Mouse (Mus musculus) testis, adult 2 months (tissue): ENCODE results near the gene Akap12. TPM values are rescaled to one million over a fixed set of nuclear protein-coding genes. Genes with fewer than 3 reads are reported as not detected.

Source experiments
- H3K27ac ChIP-seq: fragments of 200-500 bp; 2 replicates; pipeline ENCODE4 v1.5.1; 2012; ENCODE audit warnings: low read depth, low read length; ENCODE audit not compliant: control insufficient read depth, insufficient read depth
- H3K27me3 ChIP-seq: fragments of 200-500 bp; 2 replicates; pipeline ENCODE4 v1.6.1; 2012; ENCODE audit warnings: mild to moderate bottlenecking, low read length, moderate library complexity; ENCODE audit not compliant: control insufficient read depth, insufficient read depth
- H3K36me3 ChIP-seq: fragments of 200-500 bp; 2 replicates; pipeline ENCODE4 v1.6.1; 2012; ENCODE audit warnings: mild to moderate bottlenecking, low read length; ENCODE audit not compliant: control insufficient read depth, insufficient read depth
- H3K4me1 ChIP-seq: fragments of 200-500 bp; 2 replicates; pipeline ENCODE4 v1.6.1; 2012; ENCODE audit warnings: low read length; ENCODE audit not compliant: control insufficient read depth, insufficient read depth
- H3K4me3 ChIP-seq: fragments of 200-500 bp; 2 replicates; pipeline ENCODE4 v1.5.1; 2012; ENCODE audit warnings: low read depth, mild to moderate bottlenecking, low read length, moderate library complexity, mixed read lengths; ENCODE audit not compliant: control insufficient read depth
- CTCF ChIP-seq: fragments of 200-500 bp; IDR thresholded peaks from 2 replicates; pipeline ENCODE4 v1.5.1; 2012; ENCODE audit warnings: low read depth, mild to moderate bottlenecking, inconsistent platforms, low read length, moderate library complexity; ENCODE audit not compliant: control insufficient read depth, insufficient read depth, insufficient replicate concordance
- POLR2A ChIP-seq: fragments of 200-500 bp; IDR thresholded peaks from 2 replicates; pipeline ENCODE4 v1.6.1; 2012; ENCODE audit warnings: low read depth, mild to moderate bottlenecking, inconsistent platforms, low read length, moderate library complexity; ENCODE audit not compliant: control insufficient read depth
- polyA plus RNA-seq: library from polyadenylated mRNA; depleted of rRNA; stranded (reverse); fragments of >200 nt; gene quantifications from 2 replicates; pipeline ENCODE4 v1.2.3, GENCODE M21; 2012

Gene Akap12
- polyA plus RNA-seq, 1 experiment: 446 TPM

DNA sequence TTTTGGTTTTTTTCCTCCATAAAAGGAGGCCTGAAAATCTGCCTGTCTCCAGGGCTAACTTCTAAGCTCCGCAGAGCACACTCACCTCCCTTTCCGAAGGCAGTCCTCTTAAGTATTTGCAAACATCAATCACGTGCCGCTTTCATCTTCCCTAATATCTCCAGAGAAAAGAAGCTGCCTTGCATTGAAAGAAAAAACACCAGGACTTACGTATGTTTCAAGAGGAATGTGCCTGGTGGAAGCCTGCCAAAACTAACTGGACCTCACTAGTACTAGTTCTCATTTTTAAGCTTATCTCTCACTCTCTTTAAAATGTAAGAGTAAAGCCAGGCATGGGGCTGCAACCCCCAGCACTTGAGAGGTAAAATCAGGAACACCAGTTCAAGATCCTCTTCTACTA is 59.4 kb downstream of the Akap12 start:
- H3K27ac ChIP-seq: no peak overlapping the region
- no peaks in the 10 kb centered on the region; the same call in 1 of the 2 replicates for H3K4me1 ChIP-seq
- H3K27me3 ChIP-seq: no peaks in the 10 kb centered on the region
- TF ChIP-seq POLR2A (no peak), CTCF (no peak)
- no peaks in the 10 kb centered on the region for H3K36me3 ChIP-seq
- H3K4me3 ChIP-seq: no peak overlapping the region

DNA sequence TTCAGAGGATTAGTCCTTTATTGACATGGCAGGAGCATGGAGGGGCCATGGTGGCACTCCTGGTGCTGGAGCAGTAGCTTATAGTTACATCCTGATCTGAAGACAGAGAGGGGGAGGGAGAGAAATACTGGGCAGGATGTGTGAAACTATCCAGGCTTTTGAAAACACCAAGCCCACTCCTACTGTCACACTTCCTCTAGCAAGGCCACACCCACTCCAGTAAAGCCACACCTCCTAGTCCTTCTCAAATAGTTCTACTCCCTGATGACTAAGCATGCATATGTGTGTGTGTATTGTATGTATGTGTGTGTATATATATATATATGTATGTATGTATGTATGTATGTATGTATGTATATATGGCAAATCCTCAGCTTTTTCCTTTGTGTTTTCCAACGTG is 61.5 kb downstream of the Akap12 start:
- no peak overlapping the region for H3K4me3 ChIP-seq

DNA sequence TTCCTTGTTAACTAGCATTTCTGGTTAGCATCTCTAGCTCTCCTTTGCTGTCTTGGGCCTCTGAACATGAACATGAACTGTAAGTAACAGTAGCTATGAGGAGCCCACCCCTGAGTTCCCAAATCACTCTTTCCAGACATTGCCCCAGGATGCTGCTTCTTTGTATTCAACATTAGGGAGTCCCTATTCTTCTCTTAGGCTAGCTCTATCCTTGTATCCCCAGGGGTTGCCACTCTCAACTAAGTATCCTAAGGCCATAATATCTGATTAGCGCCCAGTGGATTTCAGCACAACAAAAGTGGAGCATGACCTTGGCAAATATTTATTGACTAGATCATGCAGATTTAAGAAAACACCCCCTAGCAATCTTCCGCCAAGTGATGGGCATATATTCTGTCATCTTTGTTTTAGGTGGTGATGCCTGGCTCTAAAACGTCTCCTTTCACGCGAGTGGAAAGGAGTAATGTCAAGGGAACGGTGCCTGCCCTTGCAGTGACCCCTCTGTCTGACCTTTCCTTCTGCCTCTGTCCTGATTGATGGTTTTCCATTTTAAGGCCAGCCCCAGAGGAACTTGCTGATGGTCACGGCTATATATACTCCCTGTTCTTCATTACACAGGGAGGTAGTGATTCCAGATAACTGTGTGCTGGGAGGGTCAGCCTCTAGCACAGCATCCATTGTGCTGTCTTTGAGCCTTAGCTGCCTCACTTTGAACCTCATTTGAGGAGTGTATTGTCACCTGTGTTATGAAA is 66.2 kb downstream of the Akap12 start:
- Histone ChIP-seq H3K4me1 (peaks cover 7% of the 10 kb centered on the region; the same call in 1 of the 2 replicates), H3K27me3 (no peaks in the 10 kb centered on the region), H3K36me3 (no peaks in the 10 kb centered on the region), H3K27ac (no peak overlapping the region), H3K4me3 (no peak overlapping the region)
- TF ChIP-seq CTCF (no peak), POLR2A (no peak)

More for the DNA sequence above, 61.5 kb downstream of the Akap12 start:
- TF ChIP-seq POLR2A: no peak
- TF ChIP-seq CTCF: no peak
- no peaks in the 10 kb centered on the region for H3K36me3 ChIP-seq
- no peaks in the 10 kb centered on the region for H3K27me3 ChIP-seq
- no peak overlapping the region for H3K27ac ChIP-seq
- H3K4me1 ChIP-seq: no peaks in the 10 kb centered on the region; the same call in 1 of the 2 replicates

DNA sequence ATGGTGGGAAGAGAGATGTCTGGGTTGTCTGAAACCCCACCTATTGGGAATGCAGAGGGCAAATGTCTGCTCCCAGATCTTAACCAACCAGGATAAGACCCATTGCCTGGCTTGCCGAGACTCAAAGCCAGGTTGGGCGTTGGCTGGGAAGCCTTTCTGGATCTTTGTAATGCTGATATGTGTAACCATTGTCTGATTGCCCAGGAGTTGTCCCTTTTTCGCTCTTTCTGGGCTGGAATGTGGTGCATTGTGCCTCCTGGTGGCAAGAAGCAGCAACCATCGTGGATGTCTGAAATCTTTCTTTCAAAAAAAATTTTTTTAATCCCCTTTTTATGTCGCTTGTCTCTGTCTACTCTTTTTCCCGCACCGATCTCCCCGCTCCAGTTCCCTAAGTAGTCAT is 67.1 kb downstream of the Akap12 start:
- H3K4me1 ChIP-seq: peaks cover 7% of the 10 kb centered on the region; the same call in 1 of the 2 replicates
- no peak overlapping the region for H3K4me3 ChIP-seq
- TF ChIP-seq CTCF: peak; percentile 44; the same call in 1 of the 2 replicates
- no peak for TF ChIP-seq POLR2A
- no peaks in the 10 kb centered on the region for H3K27me3 ChIP-seq
- no peak overlapping the region for H3K27ac ChIP-seq
- no peaks in the 10 kb centered on the region for H3K36me3 ChIP-seq

DNA sequence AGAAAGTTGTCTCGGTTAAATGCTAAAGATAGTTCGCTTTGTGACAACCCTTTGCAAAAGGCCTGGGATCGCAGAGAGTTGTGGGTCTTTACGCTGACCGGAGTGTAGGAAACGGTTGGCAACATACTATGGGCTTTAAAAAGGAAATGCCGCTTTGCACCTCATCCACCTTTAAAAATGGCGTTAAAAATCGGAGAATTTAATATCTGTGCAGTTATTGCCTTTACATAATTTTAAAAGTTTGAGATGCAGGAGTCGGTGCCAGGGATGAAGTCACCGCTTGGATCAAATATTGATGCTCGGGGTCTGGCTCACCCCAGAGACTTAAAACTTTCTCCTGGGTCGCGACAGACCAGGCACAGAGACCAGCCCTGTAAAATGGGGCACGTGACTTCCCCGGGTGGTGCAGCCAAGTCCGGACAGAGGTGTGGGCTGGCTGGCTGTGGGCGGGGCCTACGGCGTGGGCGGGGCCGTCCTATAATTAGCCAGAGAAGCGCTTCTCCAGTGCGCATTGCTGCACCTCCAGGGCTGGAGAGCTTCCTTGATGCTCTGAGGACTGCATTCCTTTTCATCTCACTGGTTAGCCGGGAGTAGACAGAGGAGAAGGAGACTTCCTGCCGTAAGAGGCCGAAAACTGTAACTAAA is 68.0 kb downstream of the Akap12 start:
- Histone ChIP-seq H3K27ac (no peak overlapping the region; the same call in 1 of the 2 replicates), H3K27me3 (no peaks in the 10 kb centered on the region), H3K4me3 (peak overlapping the region; percentile 63), H3K36me3 (no peaks in the 10 kb centered on the region), H3K4me1 (peaks cover 7% of the 10 kb centered on the region; the same call in 1 of the 2 replicates)
- TF ChIP-seq POLR2A (no peak), CTCF (no peak)

DNA sequence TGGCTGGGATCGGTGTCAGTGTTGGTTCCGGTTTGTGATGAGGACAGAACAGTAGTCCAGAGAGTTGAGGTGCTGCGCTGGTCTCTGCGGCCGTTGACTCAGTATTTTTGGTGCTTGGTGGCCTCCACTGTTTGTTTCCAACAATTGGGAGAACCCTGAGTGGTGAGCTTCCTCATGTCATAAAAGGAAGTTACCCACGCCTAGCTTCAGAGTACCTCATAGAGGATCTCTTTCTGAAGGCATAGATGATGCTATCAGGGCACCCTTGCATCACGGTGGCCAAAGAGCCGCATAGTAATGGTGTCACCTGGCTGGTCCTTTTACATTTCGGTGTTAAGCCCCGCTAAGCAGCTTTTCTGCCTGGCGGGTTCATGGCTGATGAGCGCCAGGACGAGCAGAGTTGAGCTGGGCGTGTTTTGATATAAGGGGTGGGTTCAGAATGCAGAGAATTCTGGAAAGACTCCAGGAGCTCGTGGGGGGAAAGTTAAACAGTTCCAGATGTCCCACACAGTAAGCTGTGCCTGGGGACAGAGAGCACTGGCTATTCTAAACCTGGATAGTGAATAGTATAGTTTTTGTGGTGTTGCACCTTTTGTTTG is 72.8 kb downstream of the Akap12 start:
- Histone ChIP-seq H3K36me3 (no peaks in the 10 kb centered on the region), H3K4me3 (peak overlapping the region; percentile 17; the same call in 1 of the 2 replicates), H3K27ac (no peak overlapping the region), H3K4me1 (peaks cover 7% of the 10 kb centered on the region; the same call in 1 of the 2 replicates), H3K27me3 (no peaks in the 10 kb centered on the region)
- TF ChIP-seq CTCF (no peak), POLR2A (no peak)

DNA sequence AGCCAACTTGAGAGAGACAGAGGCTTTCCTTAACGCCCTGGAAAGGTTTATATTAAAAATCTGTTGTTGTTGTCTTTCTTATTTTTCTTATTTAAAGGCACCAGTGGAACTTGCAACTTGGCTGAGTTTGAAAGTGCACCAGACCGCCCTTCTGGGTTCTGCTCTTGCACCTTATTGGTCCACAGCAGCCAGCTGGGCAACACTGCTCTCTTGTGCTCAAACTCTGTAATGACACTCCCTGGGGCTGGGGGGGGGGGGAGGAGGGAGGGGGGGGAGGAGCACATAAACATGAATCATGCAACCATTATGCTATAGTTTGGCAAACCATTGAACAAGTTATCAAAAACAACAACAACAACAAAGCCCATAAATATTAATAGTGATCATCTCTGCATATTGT is 75.2 kb downstream of the Akap12 start:
- Histone ChIP-seq H3K27me3 (no peaks in the 10 kb centered on the region), H3K36me3 (no peaks in the 10 kb centered on the region), H3K4me1 (peaks cover 1% of the 10 kb centered on the region; the same call in 1 of the 2 replicates), H3K27ac (no peak overlapping the region), H3K4me3 (peak overlapping the region; percentile 35)
- TF ChIP-seq POLR2A: no peak
- peak; percentile 32; the same call in 1 of the 2 replicates for TF ChIP-seq CTCF
